Mouse (Mus musculus) skeletal muscle tissue, adult 2 months (tissue): Measurements from ENCODE around the gene 4933424G06Rik.

ENCODE experiments used
- DNase-seq: peaks from one replicate; pipeline ENCODE4 v3.0.0-alpha.2; 2012; ENCODE audit warnings: low read depth, low spot score

Gene 4933424G06Rik

GRCm38 (mm10) chr1:36709055-36709853 is 695 bp upstream of the 4933424G06Rik start:
- DNase-seq = peak; percentile 32

- no peak for DNase-seq
Observed at GRCm38 (mm10) chr1:36711104-36711503, 1.2 kb downstream of the 4933424G06Rik start.

- no peak for DNase-seq
Observed at GRCm38 (mm10) chr1:36714311-36714710, 4.4 kb downstream of the 4933424G06Rik start, which contains the start of gene Actr1b. Actr1b (minus strand) TSS chr1:36714422.

- DNase-seq = no peak
Observed at GRCm38 (mm10) chr1:36718786-36719185, 8.8 kb downstream of the 4933424G06Rik start.

GRCm38 (mm10) chr1:36723146-36724056 is 13.5 kb downstream of the 4933424G06Rik start:
- DNase-seq = no peak

- no peak for DNase-seq
Observed at GRCm38 (mm10) chr1:36724057-36724431, 14.1 kb downstream of the 4933424G06Rik start.

GRCm38 (mm10) chr1:36737300-36737699 is 27.4 kb downstream of the 4933424G06Rik start:
- peak; percentile 85 for DNase-seq

GRCm38 (mm10) chr1:36739231-36739630 is 29.3 kb downstream of the 4933424G06Rik start:
- no peak for DNase-seq

- DNase-seq = no peak
Observed at GRCm38 (mm10) chr1:36743046-36743445, 33.1 kb downstream of the 4933424G06Rik start.

- peak; percentile 28 for DNase-seq
Observed at GRCm38 (mm10) chr1:36744268-36744944, 34.5 kb downstream of the 4933424G06Rik start.

GRCm38 (mm10) chr1:36745661-36746060 is 35.7 kb downstream of the 4933424G06Rik start:
- no peak for DNase-seq

- no peak for DNase-seq
Observed at GRCm38 (mm10) chr1:36746452-36746851, 36.5 kb downstream of the 4933424G06Rik start.

GRCm38 (mm10) chr1:36753932-36754675 is 44.2 kb downstream of the 4933424G06Rik start:
- no peak for DNase-seq

- DNase-seq = no peak
Observed at GRCm38 (mm10) chr1:36758553-36758952, 48.6 kb downstream of the 4933424G06Rik start.

- no peak for DNase-seq
Observed at GRCm38 (mm10) chr1:36759076-36759475, 49.1 kb downstream of the 4933424G06Rik start.

- DNase-seq = no peak
Observed at GRCm38 (mm10) chr1:36760401-36760800, 50.5 kb downstream of the 4933424G06Rik start.

GRCm38 (mm10) chr1:36761061-36761460 is 51.1 kb downstream of the 4933424G06Rik start:
- DNase-seq = no peak

GRCm38 (mm10) chr1:36761568-36761967 is 51.6 kb downstream of the 4933424G06Rik start, which contains the start of gene Zap70:
Zap70 (plus strand) TSS chr1:36761798.
- DNase-seq = no peak

GRCm38 (mm10) chr1:36766431-36767205 is 56.7 kb downstream of the 4933424G06Rik start:
- no peak for DNase-seq

- DNase-seq = no peak
Observed at GRCm38 (mm10) chr1:36767321-36767720, 57.4 kb downstream of the 4933424G06Rik start.
